Mouse (Mus musculus): ENCODE data around the gene Gm20388. TPM values are rescaled to one million over a fixed set of nuclear protein-coding genes. Genes with fewer than 3 reads are reported as not detected.

The Gm20388 gene
- polyA plus RNA-seq, 1 experiment from 2014 or later, result 1.4 TPM

DNA sequence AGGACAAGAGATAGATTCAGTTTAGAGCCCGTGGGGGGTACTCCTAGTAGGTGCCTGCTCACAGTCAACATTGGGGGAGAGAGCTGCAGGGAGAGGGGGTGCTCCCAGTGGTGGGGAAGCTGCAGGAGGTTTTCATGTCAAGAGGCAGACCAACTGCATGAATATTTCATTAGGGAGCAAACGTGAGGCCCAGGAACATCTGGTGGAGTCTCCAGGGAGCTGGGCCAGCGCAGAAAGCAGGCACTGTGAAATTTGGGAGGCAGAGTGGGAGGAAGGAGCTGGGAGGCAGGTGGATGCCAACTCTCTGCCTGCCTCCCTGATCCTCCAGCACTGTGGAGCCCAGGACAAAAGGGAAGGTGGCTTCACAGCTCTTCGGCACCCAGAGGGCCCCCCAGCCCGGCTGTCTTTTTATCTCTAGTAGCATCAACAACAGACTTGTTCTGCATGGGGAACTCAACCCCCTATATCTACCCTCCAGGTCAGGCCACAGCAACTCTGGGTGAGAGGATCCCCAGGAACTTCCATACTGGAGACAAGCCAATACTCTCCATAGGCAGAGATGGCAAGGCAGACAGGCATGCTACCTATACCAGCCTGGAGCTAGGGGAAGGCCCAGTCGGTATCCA is 2838.8 kb downstream of the Gm20388 start:
- Histone ChIP-seq H3K36me3 (ENCODE audit: control insufficient read depth, insufficient read depth) (no peaks in the 10 kb centered on the region), H3K27ac (ENCODE audit: low read length) (no peak overlapping the region), H3K27me3 (ENCODE audit: control insufficient read depth, insufficient read depth, low read depth, low read length) (peaks cover 44% of the 10 kb centered on the region), H3K4me2 (ENCODE audit: low read depth, low read length) (no peak overlapping the region), H3K9me3 (replicated peaks; ENCODE audit: control insufficient read depth, low read length) (no peaks in the 10 kb centered on the region), H3K4me3 (ENCODE audit: low read depth, low read length) (no peak overlapping the region), H3K9ac (ENCODE audit: low read depth, low read length) (no peak overlapping the region), H3K4me1 (ENCODE audit: control insufficient read depth, low read depth, low read length) (no peaks in the 10 kb centered on the region)
- 44% methylated on average over 6 of the region's 6 CpGs for WGBS (ENCODE audit: insufficient replicate concordance)
- no peak for ATAC-seq (ENCODE audit: low read depth)

- Histone ChIP-seq H3K9me3 (replicated peaks; ENCODE audit: control insufficient read depth, low read length) (no peaks in the 10 kb centered on the region), H3K36me3 (ENCODE audit: control insufficient read depth, insufficient read depth) (no peaks in the 10 kb centered on the region), H3K27ac (ENCODE audit: low read length) (no peak overlapping the region), H3K4me1 (ENCODE audit: control insufficient read depth, low read depth, low read length) (no peaks in the 10 kb centered on the region), H3K27me3 (ENCODE audit: control insufficient read depth, insufficient read depth, low read depth, low read length) (peaks cover 38% of the 10 kb centered on the region), H3K4me3 (ENCODE audit: low read depth, low read length) (no peak overlapping the region), H3K9ac (ENCODE audit: low read depth, low read length) (no peak overlapping the region), H3K4me2 (ENCODE audit: low read depth, low read length) (no peak overlapping the region)
- no peak for ATAC-seq (ENCODE audit: low read depth)
- whole genome bisulfite sequencing (ENCODE audit: insufficient replicate concordance), result 71% methylated on average over 5 of the region's 5 CpGs
These were observed 2840.7 kb downstream of the Gm20388 start for GRCm38 (mm10) chr8:122751342-122751741.

DNA sequence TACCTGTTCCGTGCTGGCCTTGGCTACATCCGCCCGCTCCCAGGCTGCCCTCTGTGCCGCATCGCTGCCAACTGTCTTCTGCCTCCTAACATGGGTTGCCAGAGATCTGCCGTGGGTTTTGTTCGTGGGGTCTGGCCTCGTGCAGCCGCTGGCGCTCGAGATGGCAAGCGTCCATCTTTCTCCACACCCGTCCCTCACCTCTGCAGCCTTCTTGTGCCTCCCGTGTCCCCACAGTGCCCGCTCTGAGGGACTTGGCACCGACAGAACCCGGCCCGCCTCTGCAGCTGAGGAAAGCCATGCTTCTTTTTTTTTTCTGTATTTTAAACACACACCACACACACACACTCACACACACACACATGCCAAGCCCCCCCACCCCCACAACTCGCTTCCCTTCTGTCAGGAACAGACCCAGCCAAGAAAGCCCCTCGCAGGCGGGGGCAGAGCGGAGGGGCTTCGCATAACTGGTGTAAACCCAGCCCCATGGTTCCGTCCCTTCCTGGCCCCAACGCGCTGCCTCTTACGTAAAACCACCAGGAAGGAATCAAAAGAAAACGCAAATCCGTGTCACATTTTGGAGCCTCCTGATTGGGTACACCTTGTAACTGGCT is 2841.6 kb downstream of the Gm20388 start:
- Histone ChIP-seq H3K27me3 (ENCODE audit: control insufficient read depth, insufficient read depth, low read depth, low read length) (peaks cover 38% of the 10 kb centered on the region), H3K4me3 (ENCODE audit: low read depth, low read length) (no peak overlapping the region), H3K9me3 (replicated peaks; ENCODE audit: control insufficient read depth, low read length) (no peaks in the 10 kb centered on the region), H3K4me1 (ENCODE audit: control insufficient read depth, low read depth, low read length) (no peaks in the 10 kb centered on the region), H3K9ac (ENCODE audit: low read depth, low read length) (no peak overlapping the region), H3K27ac (ENCODE audit: low read length) (no peak overlapping the region), H3K4me2 (ENCODE audit: low read depth, low read length) (no peak overlapping the region), H3K36me3 (ENCODE audit: control insufficient read depth, insufficient read depth) (no peaks in the 10 kb centered on the region)
- ATAC-seq (ENCODE audit: low read depth), result no peak
- WGBS (ENCODE audit: insufficient replicate concordance), result 75% methylated on average over 29 of the region's 29 CpGs

GRCm38 (mm10) chr8:122758597-122758996 is 2848.0 kb downstream of the Gm20388 start:
- Histone ChIP-seq H3K9ac (ENCODE audit: low read depth, low read length) (no peak overlapping the region), H3K27me3 (ENCODE audit: control insufficient read depth, insufficient read depth, low read depth, low read length) (peaks cover 21% of the 10 kb centered on the region), H3K4me1 (ENCODE audit: control insufficient read depth, low read depth, low read length) (peaks cover 7% of the 10 kb centered on the region), H3K4me3 (ENCODE audit: low read depth, low read length) (no peak overlapping the region), H3K27ac (ENCODE audit: low read length) (no peak overlapping the region), H3K36me3 (ENCODE audit: control insufficient read depth, insufficient read depth) (no peaks in the 10 kb centered on the region), H3K4me2 (ENCODE audit: low read depth, low read length) (no peak overlapping the region), H3K9me3 (replicated peaks; ENCODE audit: control insufficient read depth, low read length) (no peaks in the 10 kb centered on the region)
- ATAC-seq (ENCODE audit: low read depth), result no peak

- Histone ChIP-seq H3K9ac (ENCODE audit: low read depth, low read length) (no peak overlapping the region), H3K9me3 (replicated peaks; ENCODE audit: control insufficient read depth, low read length) (no peaks in the 10 kb centered on the region), H3K4me3 (ENCODE audit: low read depth, low read length) (no peak overlapping the region), H3K4me1 (ENCODE audit: control insufficient read depth, low read depth, low read length) (peaks cover 8% of the 10 kb centered on the region), H3K27me3 (ENCODE audit: control insufficient read depth, insufficient read depth, low read depth, low read length) (peaks cover 12% of the 10 kb centered on the region), H3K36me3 (ENCODE audit: control insufficient read depth, insufficient read depth) (no peaks in the 10 kb centered on the region), H3K4me2 (ENCODE audit: low read depth, low read length) (no peak overlapping the region), H3K27ac (ENCODE audit: low read length) (no peak overlapping the region)
- no peak for ATAC-seq (ENCODE audit: low read depth)
- WGBS (ENCODE audit: insufficient replicate concordance), result 35% methylated on average over 7 of the region's 7 CpGs
These were observed 2849.5 kb downstream of the Gm20388 start for GRCm38 (mm10) chr8:122760116-122760515.

DNA sequence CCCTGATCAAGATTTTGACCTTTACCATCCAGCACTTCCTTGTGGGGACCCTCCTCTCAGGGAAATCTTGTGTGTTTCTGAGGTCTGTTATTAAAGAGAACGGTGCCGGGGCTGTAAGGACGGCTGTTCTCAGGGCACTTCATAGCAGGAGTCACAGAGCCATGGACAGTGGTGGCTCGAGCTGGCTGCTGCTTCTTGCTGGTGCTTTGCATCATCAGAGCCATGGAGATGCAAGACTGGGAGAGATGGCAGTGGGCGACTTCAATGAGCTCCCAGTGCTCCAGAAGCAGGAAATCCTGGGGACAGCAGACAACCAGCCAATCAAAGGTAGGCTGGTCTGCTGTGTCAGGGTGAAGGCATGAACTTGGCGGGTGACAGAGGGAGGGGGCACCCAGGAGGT is 2850.5 kb downstream of the Gm20388 start:
- H3K4me3 ChIP-seq (ENCODE audit: low read depth, low read length), result no peak overlapping the region
- H3K4me1 ChIP-seq (ENCODE audit: control insufficient read depth, low read depth, low read length), result peaks cover 8% of the 10 kb centered on the region
- H3K36me3 ChIP-seq (ENCODE audit: control insufficient read depth, insufficient read depth), result no peaks in the 10 kb centered on the region
- H3K9me3 ChIP-seq (replicated peaks; ENCODE audit: control insufficient read depth, low read length), result no peaks in the 10 kb centered on the region
- no peak overlapping the region for H3K4me2 ChIP-seq (ENCODE audit: low read depth, low read length)
- WGBS (ENCODE audit: insufficient replicate concordance), result 61% methylated on average over 6 of the region's 6 CpGs
- no peak for ATAC-seq (ENCODE audit: low read depth)
- no peak overlapping the region for H3K27ac ChIP-seq (ENCODE audit: low read length)
- H3K27me3 ChIP-seq (ENCODE audit: control insufficient read depth, insufficient read depth, low read depth, low read length), result peaks cover 12% of the 10 kb centered on the region
- no peak overlapping the region for H3K9ac ChIP-seq (ENCODE audit: low read depth, low read length)

GRCm38 (mm10) chr8:122762731-122763266 is 2852.2 kb downstream of the Gm20388 start:
- H3K27me3 ChIP-seq (ENCODE audit: control insufficient read depth, insufficient read depth, low read depth, low read length), result peaks cover 12% of the 10 kb centered on the region
- H3K4me2 ChIP-seq (ENCODE audit: low read depth, low read length), result no peak overlapping the region
- H3K27ac ChIP-seq (ENCODE audit: low read length), result no peak overlapping the region
- H3K9ac ChIP-seq (ENCODE audit: low read depth, low read length), result no peak overlapping the region
- no peaks in the 10 kb centered on the region for H3K9me3 ChIP-seq (replicated peaks; ENCODE audit: control insufficient read depth, low read length)
- WGBS (ENCODE audit: insufficient replicate concordance), result 34% methylated on average over 12 of the region's 12 CpGs
- H3K36me3 ChIP-seq (ENCODE audit: control insufficient read depth, insufficient read depth), result no peaks in the 10 kb centered on the region
- H3K4me3 ChIP-seq (ENCODE audit: low read depth, low read length), result no peak overlapping the region
- ATAC-seq (ENCODE audit: low read depth), result no peak
- H3K4me1 ChIP-seq (ENCODE audit: control insufficient read depth, low read depth, low read length), result peaks cover 8% of the 10 kb centered on the region

DNA sequence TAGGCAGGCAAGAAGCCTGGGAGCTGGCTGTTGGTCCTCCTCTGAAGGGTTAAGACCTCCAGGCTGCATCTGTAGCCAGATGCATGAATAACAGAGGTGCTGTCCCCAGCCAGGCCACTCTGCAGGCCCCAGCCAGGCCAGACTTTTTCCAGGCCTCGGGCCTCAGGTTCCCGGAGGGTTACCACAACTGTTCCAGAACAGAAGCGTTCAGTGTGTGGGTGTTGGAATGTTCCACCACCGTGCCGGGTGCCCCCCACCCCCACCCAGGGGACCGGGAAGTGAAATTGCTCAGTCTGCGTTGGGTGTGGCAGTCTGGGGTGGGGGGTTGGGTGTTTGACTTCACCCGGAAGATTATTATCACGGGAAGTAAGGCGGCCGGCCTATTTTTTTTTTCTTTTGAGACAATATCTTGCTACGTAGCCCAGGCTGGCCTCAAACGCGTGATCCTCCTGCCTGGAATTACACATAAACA is 2852.7 kb downstream of the Gm20388 start:
- Histone ChIP-seq H3K27ac (ENCODE audit: low read length) (no peak overlapping the region), H3K4me1 (ENCODE audit: control insufficient read depth, low read depth, low read length) (peaks cover 8% of the 10 kb centered on the region), H3K9ac (ENCODE audit: low read depth, low read length) (no peak overlapping the region), H3K9me3 (replicated peaks; ENCODE audit: control insufficient read depth, low read length) (no peaks in the 10 kb centered on the region), H3K4me3 (ENCODE audit: low read depth, low read length) (no peak overlapping the region), H3K36me3 (ENCODE audit: control insufficient read depth, insufficient read depth) (no peaks in the 10 kb centered on the region), H3K27me3 (ENCODE audit: control insufficient read depth, insufficient read depth, low read depth, low read length) (peaks cover 12% of the 10 kb centered on the region), H3K4me2 (ENCODE audit: low read depth, low read length) (no peak overlapping the region)
- WGBS (ENCODE audit: insufficient replicate concordance), result 31% methylated on average over 14 of the region's 14 CpGs
- ATAC-seq (ENCODE audit: low read depth), result no peak

- Histone ChIP-seq H3K27me3 (ENCODE audit: control insufficient read depth, insufficient read depth, low read depth, low read length) (peaks cover 18% of the 10 kb centered on the region), H3K9me3 (replicated peaks; ENCODE audit: control insufficient read depth, low read length) (no peaks in the 10 kb centered on the region), H3K36me3 (ENCODE audit: control insufficient read depth, insufficient read depth) (no peaks in the 10 kb centered on the region), H3K27ac (ENCODE audit: low read length) (no peak overlapping the region), H3K9ac (ENCODE audit: low read depth, low read length) (no peak overlapping the region), H3K4me2 (ENCODE audit: low read depth, low read length) (no peak overlapping the region), H3K4me3 (ENCODE audit: low read depth, low read length) (no peak overlapping the region), H3K4me1 (ENCODE audit: control insufficient read depth, low read depth, low read length) (peaks cover 8% of the 10 kb centered on the region)
- no peak for ATAC-seq (ENCODE audit: low read depth)
- WGBS (ENCODE audit: insufficient replicate concordance), result 49% methylated on average over 7 of the region's 7 CpGs
These were observed 2854.3 kb downstream of the Gm20388 start for GRCm38 (mm10) chr8:122764790-122765474.

Data from liver, embryonic 16.5 days (tissue).